Mouse (Mus musculus): ENCODE results near the gene Ciao2b.

DNA sequence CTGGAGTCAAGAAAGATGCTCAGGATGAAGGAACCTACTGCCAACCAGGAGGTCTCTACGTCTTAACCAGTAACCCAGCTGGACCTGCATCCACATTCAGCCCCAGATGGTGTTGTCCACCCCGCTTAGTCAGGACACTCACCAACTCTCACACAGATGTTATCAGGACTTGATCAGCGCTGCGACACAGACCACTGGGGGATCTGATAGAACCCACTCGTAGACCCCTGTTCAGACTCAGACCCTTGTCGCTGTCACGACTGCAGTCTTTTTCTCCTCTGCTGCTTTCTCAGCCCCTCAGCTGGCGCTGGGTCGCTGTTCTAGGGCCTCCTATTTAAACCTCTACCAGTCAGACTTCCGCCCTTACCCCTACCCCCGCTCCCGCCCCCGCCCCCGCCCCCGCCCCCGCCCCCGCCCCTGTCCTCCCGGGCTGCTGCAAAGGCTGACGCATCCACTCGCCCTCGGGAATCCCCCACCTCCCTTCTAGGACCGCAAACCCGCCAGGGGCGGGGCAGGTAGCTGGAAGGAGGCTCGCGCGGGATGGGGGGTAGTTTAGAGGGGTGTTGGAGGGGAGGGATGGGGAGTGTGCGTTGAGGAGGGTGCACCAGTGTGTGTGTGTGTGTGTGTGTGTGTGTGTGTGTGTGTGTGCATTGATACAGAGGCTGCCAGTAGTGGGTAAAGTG is 10.6 kb downstream of the Ciao2b start, which contains the start of gene Rrad:
- TF ChIP-seq POLR2A (IDR thresholded peaks at IDR 0.05; ENCODE audit: borderline replicate concordance, insufficient read depth, low read length), result no peak
- TF ChIP-seq CTCF (IDR thresholded peaks at IDR 0.05; ENCODE audit: borderline replicate concordance, insufficient read depth, low read depth, low read length), result no peak

Measured in cerebellum, adult 2 months (tissue).